Mouse (Mus musculus) heart, embryonic 14.5 days (tissue): ENCODE measurements around the gene Gdi2. TPM values are rescaled to one million over a fixed set of nuclear protein-coding genes. Genes with fewer than 3 reads are reported as not detected.

Experiments
- ATAC-seq: fragments of 200-750 bp; cut with Nextera tagmentation; 2 replicates; pipeline ENCODE4 v1.8.0; 2017; ENCODE audit warnings: low read depth, moderate TSS enrichment; ENCODE audit not compliant: insufficient number of reproducible peaks, insufficient read depth, low FRiP score
- H3K27ac ChIP-seq, 2 experiments: fragments of 200-500 bp in 1 of 2; fragments of 300-500 bp in 1 of 2; sonication (generic) in 1 of 2; replicated peaks in 1 of 2; 2 replicates each; pipeline ENCODE4 v1.5.1; 2012 to 2014; ENCODE audit warnings: low read depth in 2 of 2, low read length in 2 of 2, control low read depth in 1 of 2, mild to moderate bottlenecking in 1 of 2, mixed read lengths in 1 of 2; ENCODE audit not compliant: control insufficient read depth in 1 of 2, insufficient read depth in 1 of 2
- H3K27me3 ChIP-seq: fragments of 300-500 bp; sonication (generic); 2 replicates; pipeline ENCODE4 v1.6.1; 2014; ENCODE audit warnings: mild to moderate bottlenecking, low read length, control low read depth; ENCODE audit not compliant: control insufficient read depth, insufficient read depth
- H3K36me3 ChIP-seq: fragments of 300-500 bp; sonication (generic); 2 replicates; pipeline ENCODE4 v1.6.1; 2014; ENCODE audit warnings: mild to moderate bottlenecking, control low read depth, low read length, mixed read lengths; ENCODE audit not compliant: control insufficient read depth, insufficient read depth
- H3K4me1 ChIP-seq, 2 experiments: fragments of 200-500 bp in 1 of 2; fragments of 300-500 bp in 1 of 2; sonication (generic) in 1 of 2; 2 replicates each; pipeline ENCODE4 v1.6.1; 2012 to 2014; ENCODE audit warnings: low read length in 2 of 2, control low read depth in 1 of 2, mixed read lengths in 1 of 2; ENCODE audit not compliant: control insufficient read depth in 2 of 2, insufficient read depth in 2 of 2
- H3K4me2 ChIP-seq: fragments of 300-500 bp; sonication (generic); 2 replicates; pipeline ENCODE4 v1.6.1; 2014; ENCODE audit warnings: mild to moderate bottlenecking, low read length
- H3K4me3 ChIP-seq, 2 experiments: fragments of 200-500 bp in 1 of 2; fragments of 300-500 bp in 1 of 2; sonication (generic) in 1 of 2; 2 replicates each; pipeline ENCODE4 v1.5.1; 2012 to 2014; ENCODE audit warnings: low read length in 2 of 2, mild to moderate bottlenecking in 2 of 2, control low read depth in 1 of 2, low read depth in 1 of 2, moderate library complexity in 1 of 2; ENCODE audit not compliant: control insufficient read depth in 1 of 2, insufficient read depth in 1 of 2
- H3K9ac ChIP-seq: fragments of 300-500 bp; sonication (generic); 2 replicates; pipeline ENCODE4 v1.6.1; 2014; ENCODE audit warnings: mild to moderate bottlenecking, low read length
- H3K9me3 ChIP-seq: fragments of 300-500 bp; sonication (generic); 2 replicates; pipeline ENCODE4 v1.6.1; 2016; ENCODE audit warnings: low read length, control low read depth; ENCODE audit not compliant: control insufficient read depth
- WGBS: fragments of 180-500 bp; shearing (Covaris S2); extraction: QIAGEN DNeasy Blood & Tissue Kit; methylation state at CpG from one replicate; pipeline ENCODE4 v1.1.7; 2014; 5-methylcytosine and 5-hydroxymethylcytosine counted together
- polyA plus RNA-seq: library from polyadenylated mRNA; unstranded; fragments of >200 nt; fragmentation: Nextera tagmentation; extraction: Ambion mirVana; gene quantifications from 2 replicates; pipeline ENCODE4 v1.2.1, GENCODE M21; 2014

Gene Gdi2
- polyA plus RNA-seq, 1 experiment from 2014 or later: 361 TPM

GRCm38 (mm10) chr13:3610795-3611438 lies 73.1 kb downstream of the Gdi2 start, which contains the start of gene Fam208b:
Gene Fam208b, minus strand, starts transcription at chr13:3611108.
- Histone ChIP-seq H3K27me3 (no peaks in the 10 kb centered on the region; the same call in 1 of the 2 replicates), H3K9me3 (peaks cover 5% of the 10 kb centered on the region), H3K27ac (peak within 1 kb of the TSS; percentile 91 to 96), H3K4me1 (no peaks in the 10 kb centered on the region), H3K9ac (peak within 1 kb of the TSS; percentile 90), H3K36me3 (no peaks in the 10 kb centered on the region), H3K4me3 (peak within 1 kb of the TSS; percentile 85 to 96), H3K4me2 (peak within 1 kb of the TSS; percentile 76)
- 1% methylated on average over 58 of the region's 58 CpGs for WGBS
- peak; percentile 99 for ATAC-seq

Other genes with a start within 250 kb of the Gdi2 start
- gene Fam208b, start 73.0 kb downstream of the Gdi2 start, polyA plus RNA-seq: 11.2 and 11.9 TPM in 2 replicates
- 4.4 and 6.8 TPM in 2 replicates for gene Asb13, start 96.0 kb downstream of the Gdi2 start, polyA plus RNA-seq